Mouse (Mus musculus) limb, embryonic 15.5 days (tissue): ENCODE measurements around the gene Gm21992. TPM values are rescaled to one million over a fixed set of nuclear protein-coding genes. Genes with fewer than 3 reads are reported as not detected.
A peak's percentile ranks its signal among the peaks of the same experiment; 100 is the strongest.
"Not testable (repeated sequence)": the region's sequence is repeated elsewhere in the genome, so short reads cannot be mapped to it uniquely, and the experiment has no call there.

ENCODE experiments used
- ATAC-seq: fragments of 200-750 bp; cut with Nextera tagmentation; 2 replicates; pipeline ENCODE4 v1.8.0; 2017; ENCODE audit warnings: low read depth, moderate TSS enrichment; ENCODE audit not compliant: insufficient number of reproducible peaks, low FRiP score, low TSS enrichment
- H3K27ac ChIP-seq: fragments of 300-500 bp; sonication (generic); 2 replicates; pipeline ENCODE4 v1.5.1; 2015; ENCODE audit warnings: moderate library complexity, mild to moderate bottlenecking, inconsistent platforms
- H3K27me3 ChIP-seq: fragments of 300-500 bp; sonication (generic); 2 replicates; pipeline ENCODE4 v1.6.1; 2015; ENCODE audit warnings: inconsistent platforms
- H3K36me3 ChIP-seq: fragments of 300-500 bp; sonication (generic); 2 replicates; pipeline ENCODE4 v1.6.1; 2015; ENCODE audit warnings: inconsistent platforms
- H3K4me1 ChIP-seq: fragments of 300-500 bp; sonication (generic); 2 replicates; pipeline ENCODE4 v1.6.1; 2015; ENCODE audit warnings: inconsistent platforms
- H3K4me2 ChIP-seq: fragments of 300-500 bp; sonication (generic); 2 replicates; pipeline ENCODE4 v1.6.1; 2015; ENCODE audit warnings: mild to moderate bottlenecking, inconsistent platforms
- H3K4me3 ChIP-seq: fragments of 300-500 bp; sonication (generic); 2 replicates; pipeline ENCODE4 v1.5.1; 2015; ENCODE audit warnings: mild to moderate bottlenecking, inconsistent platforms
- H3K9ac ChIP-seq: fragments of 300-500 bp; sonication (generic); 2 replicates; pipeline ENCODE4 v1.6.1; 2015; ENCODE audit warnings: inconsistent platforms
- H3K9me3 ChIP-seq: fragments of 300-500 bp; sonication (generic); 2 replicates; pipeline ENCODE4 v1.6.1; 2016; ENCODE audit warnings: inconsistent platforms
- WGBS: fragments of 180-500 bp; shearing (Covaris S2); methylation state at CpG from one replicate; pipeline ENCODE4 v1.1.7; 2015; 5-methylcytosine and 5-hydroxymethylcytosine counted together
- polyA plus RNA-seq: library from polyadenylated mRNA; unstranded; fragments of >200 nt; fragmentation: Nextera tagmentation; extraction: Ambion mirVana; gene quantifications from 2 replicates; pipeline ENCODE4 v1.2.1, GENCODE M21; 2015

The Gm21992 gene
- polyA plus RNA-seq, 1 experiment from 2014 or later, result 31.5 TPM

DNA sequence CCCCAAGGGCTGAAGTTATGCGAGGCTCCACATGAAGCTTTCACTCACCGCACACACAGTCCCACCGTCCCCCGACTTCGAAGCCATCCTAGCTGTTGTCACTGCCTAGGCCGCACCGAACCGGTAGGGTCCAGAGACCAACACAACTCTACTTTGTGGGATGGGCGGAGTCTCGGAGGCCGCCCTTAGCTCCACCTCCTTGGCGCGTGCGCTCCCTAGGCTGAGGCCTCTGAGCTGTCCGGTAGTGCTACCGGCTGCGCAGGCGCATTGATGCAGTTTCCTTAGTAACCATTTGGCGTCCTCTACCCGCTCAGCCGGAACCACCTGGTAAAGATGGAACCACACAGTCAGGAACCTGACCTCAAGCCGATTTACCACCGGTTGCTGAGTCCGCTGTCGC lies 27.7 kb upstream of the Gm21992 start, which contains the start of the genes Ccs and Ccdc87:
Ccs (minus strand) TSS at position 184 of the 400 bp plus-strand sequence.
Ccdc87 (plus strand) TSS at position 218 of the 400 bp plus-strand sequence.
- H3K9ac ChIP-seq, result peak within 1 kb of the TSS; percentile 66
- H3K27me3 ChIP-seq, result peaks cover 28% of the 10 kb centered on the region
- no peaks in the 10 kb centered on the region for H3K9me3 ChIP-seq
- H3K27ac ChIP-seq, result 0 out of 2 replicates have a peak within 1 kb of the TSS, but pooled peaks have one; percentile 3
- under 1% methylated on average over 25 of the region's 25 CpGs for WGBS
- peak; percentile 95 for ATAC-seq
- H3K36me3 ChIP-seq, result no peaks in the 10 kb centered on the region
- peak within 1 kb of the TSS; percentile 97 for H3K4me2 ChIP-seq
- H3K4me1 ChIP-seq, result peaks cover 16% of the 10 kb centered on the region
- H3K4me3 ChIP-seq, result peak within 1 kb of the TSS; percentile 63

DNA sequence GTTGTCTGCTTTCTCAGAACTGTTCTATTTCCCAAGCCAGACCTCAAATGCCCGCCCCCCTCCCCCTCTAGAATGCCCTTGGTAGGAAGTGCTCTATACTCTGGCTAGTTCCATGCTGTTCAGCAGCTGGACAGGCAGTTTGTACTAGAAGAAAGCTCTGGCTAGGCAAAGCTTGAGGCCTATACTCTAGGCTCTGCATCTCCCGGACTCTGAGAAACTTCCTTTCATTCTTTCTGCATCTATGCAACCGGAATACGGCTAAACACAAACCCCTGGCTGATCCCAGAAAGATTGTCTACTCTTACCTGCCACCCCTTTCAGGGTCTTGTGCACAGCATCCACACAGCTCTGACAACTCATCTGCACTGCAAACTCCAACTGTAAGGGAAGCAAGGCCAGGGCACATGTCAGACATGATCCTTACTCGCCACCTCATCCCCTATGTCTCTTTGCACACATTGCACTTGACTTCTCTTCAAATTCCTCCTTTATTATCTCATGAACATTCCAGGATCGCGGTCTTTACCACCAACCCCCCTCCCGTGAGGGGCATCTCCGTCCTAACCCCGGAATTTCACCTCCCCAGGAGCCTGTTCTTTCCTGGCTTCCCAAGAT lies 27.2 kb upstream of the Gm21992 start:
- peak overlapping the region; percentile 97 for H3K4me2 ChIP-seq
- peaks cover 16% of the 10 kb centered on the region for H3K4me1 ChIP-seq
- H3K36me3 ChIP-seq, result no peaks in the 10 kb centered on the region
- peak overlapping the region; percentile 66 for H3K9ac ChIP-seq
- H3K27ac ChIP-seq, result 0 out of 2 replicates have a peak overlapping the region, but pooled peaks have one; percentile 3
- ATAC-seq, result no peak
- 31% methylated on average over 10 of the region's 10 CpGs for WGBS
- H3K9me3 ChIP-seq, result no peaks in the 10 kb centered on the region
- peaks cover 28% of the 10 kb centered on the region for H3K27me3 ChIP-seq
- H3K4me3 ChIP-seq, result peak overlapping the region; percentile 63

DNA sequence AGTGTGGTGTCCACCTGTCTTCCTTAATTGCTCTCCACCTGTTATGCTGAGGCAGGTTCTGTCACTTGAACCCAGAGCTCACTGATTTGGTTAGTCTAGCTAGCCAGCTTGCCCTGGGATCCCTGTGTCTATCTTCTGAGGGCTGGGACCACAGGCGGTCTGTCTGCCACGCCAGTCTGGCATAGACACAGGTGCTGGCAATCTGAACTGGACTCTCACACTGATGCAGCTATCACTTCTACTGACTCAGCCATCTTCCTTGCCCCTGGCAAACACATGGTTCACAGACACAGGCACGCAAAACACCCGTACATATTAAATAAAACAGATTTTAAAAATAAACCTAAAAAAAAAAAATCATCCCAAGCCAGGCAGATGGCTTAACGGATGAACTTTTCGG lies 25.6 kb upstream of the Gm21992 start:
- Histone ChIP-seq H3K9me3 (no peaks in the 10 kb centered on the region), H3K36me3 (peaks cover 7% of the 10 kb centered on the region; the same call in 1 of the 2 replicates), H3K4me3 (no peak overlapping the region), H3K27me3 (peaks cover 25% of the 10 kb centered on the region), H3K27ac (no peak overlapping the region), H3K4me1 (peaks cover 16% of the 10 kb centered on the region), H3K4me2 (no peak overlapping the region), H3K9ac (no peak overlapping the region)
- 95% methylated on average over 6 of the region's 6 CpGs for WGBS
- ATAC-seq, result no peak

DNA sequence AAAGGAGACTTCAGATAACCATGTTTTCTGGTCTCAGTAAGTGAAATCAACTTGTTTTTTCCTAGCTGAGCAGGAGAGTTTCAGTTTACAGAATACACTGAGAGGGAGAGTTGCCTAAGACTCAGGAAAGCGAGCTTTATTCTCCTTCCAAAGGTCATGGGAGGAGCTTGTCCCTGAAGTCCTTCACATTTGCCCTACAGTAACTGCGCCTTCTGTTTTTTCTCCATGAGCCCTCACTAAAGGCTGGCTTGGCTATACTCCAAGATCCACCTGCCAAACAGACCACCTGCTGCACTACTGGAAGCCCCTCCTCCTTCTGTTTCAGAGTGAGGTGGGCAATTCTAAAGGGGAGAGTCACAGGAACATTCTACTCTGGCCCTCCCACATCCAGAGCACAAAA lies 24.7 kb upstream of the Gm21992 start:
- no peak overlapping the region for H3K4me2 ChIP-seq
- WGBS, result 73% methylated on average over 2 of the region's 2 CpGs
- H3K4me1 ChIP-seq, result peaks cover 16% of the 10 kb centered on the region
- peaks cover 7% of the 10 kb centered on the region; the same call in 1 of the 2 replicates for H3K36me3 ChIP-seq
- no peak for ATAC-seq
- no peaks in the 10 kb centered on the region for H3K9me3 ChIP-seq
- H3K27me3 ChIP-seq, result peaks cover 15% of the 10 kb centered on the region
- H3K27ac ChIP-seq, result no peak overlapping the region
- H3K9ac ChIP-seq, result no peak overlapping the region
- H3K4me3 ChIP-seq, result no peak overlapping the region

DNA sequence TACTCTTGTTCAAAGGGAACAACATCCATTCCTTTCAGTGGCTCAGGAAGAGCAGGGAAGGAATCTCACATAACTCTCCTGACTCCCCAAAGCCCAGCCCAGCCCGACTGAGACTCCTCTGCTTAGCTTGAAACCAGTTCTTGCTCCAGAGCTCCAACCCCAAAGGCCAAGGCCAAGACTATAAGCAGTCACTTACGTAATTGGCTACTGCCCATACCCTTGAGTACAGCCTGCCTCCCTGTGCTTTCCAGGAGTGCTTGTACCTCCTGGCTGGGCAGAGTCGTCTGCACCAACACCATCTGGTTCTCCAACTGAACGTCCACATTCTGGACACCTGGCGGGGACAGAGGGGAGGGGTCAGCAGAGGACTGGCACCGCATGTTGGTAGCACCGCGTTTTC lies 22.6 kb upstream of the Gm21992 start:
- Histone ChIP-seq H3K36me3 (peaks cover 16% of the 10 kb centered on the region; the same call in 1 of the 2 replicates), H3K9me3 (no peaks in the 10 kb centered on the region), H3K4me2 (no peak overlapping the region), H3K4me3 (no peak overlapping the region), H3K9ac (no peak overlapping the region), H3K4me1 (peaks cover 9% of the 10 kb centered on the region), H3K27me3 (no peaks in the 10 kb centered on the region), H3K27ac (no peak overlapping the region)
- 79% methylated on average over 8 of the region's 8 CpGs for WGBS
- ATAC-seq, result no peak

DNA sequence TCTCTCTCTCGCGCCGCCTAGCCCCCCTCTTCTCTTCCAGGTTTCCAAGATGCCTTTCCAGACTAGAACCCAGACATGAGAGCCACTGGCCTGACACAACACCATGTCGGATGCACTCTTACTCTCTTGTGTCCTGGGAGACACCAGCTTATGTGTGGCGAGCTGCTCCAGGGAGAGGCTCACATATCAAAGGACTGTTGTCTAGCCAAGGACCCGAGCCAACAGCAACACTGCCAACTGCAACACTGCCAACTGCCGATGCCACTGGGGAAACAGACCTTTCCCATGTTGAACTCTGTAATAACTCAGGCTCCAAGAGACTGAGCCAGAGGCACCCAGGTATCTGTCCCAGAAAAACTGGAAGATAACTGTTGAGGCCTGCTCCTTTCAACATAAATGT lies 17.7 kb upstream of the Gm21992 start:
- no peak overlapping the region for H3K4me2 ChIP-seq
- peaks cover 34% of the 10 kb centered on the region for H3K36me3 ChIP-seq
- no peak overlapping the region for H3K9ac ChIP-seq
- no peaks in the 10 kb centered on the region for H3K9me3 ChIP-seq
- no peak for ATAC-seq
- H3K27me3 ChIP-seq, result no peaks in the 10 kb centered on the region
- H3K4me3 ChIP-seq, result no peak overlapping the region
- H3K4me1 ChIP-seq, result no peaks in the 10 kb centered on the region
- H3K27ac ChIP-seq, result no peak overlapping the region
- WGBS, result 55% methylated on average over 7 of the region's 7 CpGs

DNA sequence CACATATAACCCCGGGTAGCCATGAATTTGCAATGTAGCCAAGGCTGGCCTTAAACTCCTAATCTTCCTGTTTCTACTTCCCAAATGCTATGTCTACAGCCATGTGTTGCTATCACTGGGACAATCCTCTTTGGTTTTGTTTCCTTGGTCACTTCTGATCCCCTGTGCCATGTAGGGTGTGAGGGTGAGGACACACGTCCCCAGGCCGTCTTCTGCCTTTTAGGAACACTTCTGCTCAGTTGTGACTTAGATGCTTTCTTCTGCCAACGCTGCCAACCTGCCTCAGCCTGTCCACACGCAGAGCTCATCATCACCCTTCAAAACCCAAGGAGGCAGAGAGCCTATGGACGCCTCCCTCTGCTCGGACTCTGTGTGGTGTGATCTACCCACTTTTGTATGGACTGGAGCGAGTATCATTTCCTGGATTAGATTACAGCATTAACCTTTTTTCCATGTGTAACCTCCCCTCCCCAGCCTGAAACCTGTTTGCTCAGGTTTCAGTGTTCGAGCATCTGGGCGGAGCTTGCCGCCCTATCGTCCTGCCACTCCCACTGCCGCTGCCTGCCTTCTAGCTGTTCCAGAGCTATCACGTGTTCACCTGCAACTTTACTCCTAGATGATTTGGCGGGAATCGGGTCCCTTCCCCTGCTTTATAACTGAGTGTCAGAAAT lies 17.2 kb upstream of the Gm21992 start:
- Histone ChIP-seq H3K27me3 (no peaks in the 10 kb centered on the region), H3K4me1 (no peaks in the 10 kb centered on the region), H3K4me2 (no peak overlapping the region), H3K27ac (no peak overlapping the region), H3K9me3 (no peaks in the 10 kb centered on the region), H3K4me3 (no peak overlapping the region), H3K9ac (no peak overlapping the region), H3K36me3 (peaks cover 36% of the 10 kb centered on the region)
- no peak for ATAC-seq
- WGBS, result 48% methylated on average over 16 of the region's 16 CpGs

DNA sequence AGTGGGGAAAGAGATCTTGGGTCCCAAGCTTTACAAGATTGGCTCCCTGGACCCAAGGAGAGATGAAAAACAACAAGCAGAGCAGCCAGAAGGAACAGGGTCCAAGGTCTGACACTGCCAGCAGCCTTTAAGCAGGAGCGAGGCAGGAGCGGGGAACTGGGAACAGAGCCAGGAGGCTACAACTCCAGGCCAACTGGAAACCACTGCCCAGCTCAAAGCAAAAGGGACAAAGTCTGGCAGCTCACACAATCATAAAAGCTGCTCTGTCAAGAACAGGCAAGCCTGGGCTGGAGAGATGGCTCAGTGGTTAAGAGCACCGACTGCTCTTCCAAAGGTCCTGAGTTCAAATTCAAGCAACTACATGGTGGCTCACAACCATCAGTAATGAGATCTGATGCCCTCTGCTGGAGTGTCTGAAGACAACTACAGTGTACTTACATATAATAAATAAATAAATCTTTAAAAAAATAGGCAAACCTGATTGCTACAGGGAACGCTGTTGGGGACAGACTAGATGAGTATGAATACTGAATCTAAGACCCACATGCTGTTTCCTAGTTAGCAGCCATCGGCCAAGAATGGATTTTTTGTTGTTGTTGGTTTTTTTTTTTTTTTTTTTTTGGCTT lies 9.4 kb upstream of the Gm21992 start:
- no peak overlapping the region for H3K4me2 ChIP-seq
- no peak overlapping the region for H3K27ac ChIP-seq
- no peaks in the 10 kb centered on the region for H3K27me3 ChIP-seq
- no peak overlapping the region for H3K9ac ChIP-seq
- H3K36me3 ChIP-seq, result peaks cover 18% of the 10 kb centered on the region
- no peaks in the 10 kb centered on the region for H3K9me3 ChIP-seq
- peaks cover 3% of the 10 kb centered on the region; the same call in 1 of the 2 replicates for H3K4me1 ChIP-seq
- 59% methylated on average over 5 of the region's 5 CpGs for WGBS
- ATAC-seq, result peak; percentile 71; the same call in 1 of the 2 replicates
- H3K4me3 ChIP-seq, result no peak overlapping the region

DNA sequence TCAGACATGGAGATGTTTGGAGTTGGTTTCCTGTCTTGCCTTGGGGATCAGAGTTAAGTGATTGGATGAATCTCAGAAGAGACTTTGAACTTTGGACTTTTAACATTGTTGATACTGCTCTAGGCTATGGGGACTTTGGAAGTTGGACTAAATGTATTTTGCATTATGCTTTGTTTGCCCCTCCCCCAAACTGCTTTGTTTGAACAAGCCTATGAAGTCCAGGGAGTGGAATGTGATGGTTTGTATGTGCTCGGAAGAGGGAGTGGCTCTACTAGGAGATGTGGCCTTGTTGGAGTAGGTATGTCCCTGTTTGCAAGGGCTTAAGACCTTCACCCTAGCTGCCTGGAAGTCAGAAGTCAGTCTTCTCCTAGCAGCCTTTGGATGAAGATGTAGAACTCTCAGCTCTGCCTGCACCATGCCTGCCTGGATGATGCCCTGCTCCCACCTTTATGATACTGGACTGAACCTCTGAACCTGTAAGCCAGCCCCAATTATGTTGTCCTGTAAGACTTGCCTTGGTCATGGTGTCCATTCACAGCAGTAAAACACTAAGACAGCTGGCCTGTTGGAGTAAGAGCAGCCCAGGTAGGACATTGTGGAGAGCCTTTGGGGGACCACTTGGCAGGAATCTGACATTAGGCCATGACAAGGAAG lies 5.9 kb upstream of the Gm21992 start:
- Histone ChIP-seq H3K9ac (no peak overlapping the region), H3K4me3 (no peak overlapping the region), H3K27ac (no peak overlapping the region), H3K4me2 (no peak overlapping the region), H3K9me3 (no peaks in the 10 kb centered on the region), H3K36me3 (no peaks in the 10 kb centered on the region), H3K4me1 (peaks cover 3% of the 10 kb centered on the region; the same call in 1 of the 2 replicates), H3K27me3 (no peaks in the 10 kb centered on the region)
- ATAC-seq, result no peak
- 52% methylated on average over 1 of the region's 1 CpGs for WGBS

DNA sequence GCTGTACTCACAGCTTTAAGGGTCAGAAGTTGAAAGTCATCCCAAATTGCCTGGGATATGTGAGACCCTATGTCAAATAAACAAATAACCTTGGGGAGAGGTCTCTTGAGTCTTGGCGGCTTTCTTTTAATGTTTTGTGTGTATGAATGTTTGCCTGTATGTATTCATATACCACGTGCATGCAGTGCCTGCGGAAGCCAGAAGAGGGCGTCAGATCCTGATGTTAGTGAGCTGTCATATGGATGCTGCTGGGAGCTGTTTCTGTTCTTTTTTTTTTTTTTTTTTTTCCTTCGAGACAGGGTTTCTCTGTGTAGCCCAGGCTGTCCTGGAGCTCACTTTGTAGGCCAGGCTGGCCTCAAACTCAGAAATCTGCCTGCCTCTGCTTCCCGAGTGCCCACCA lies 1.6 kb upstream of the Gm21992 start:
- H3K27me3 ChIP-seq, result no peaks in the 10 kb centered on the region
- no peak overlapping the region for H3K4me2 ChIP-seq
- peaks cover 20% of the 10 kb centered on the region for H3K4me1 ChIP-seq
- no peak overlapping the region for H3K9ac ChIP-seq
- 83% methylated on average over 5 of the region's 6 CpGs for WGBS
- H3K9me3 ChIP-seq, result no peaks in the 10 kb centered on the region
- ATAC-seq, result no peak
- H3K27ac ChIP-seq, result no peak overlapping the region
- H3K4me3 ChIP-seq, result no peak overlapping the region
- no peaks in the 10 kb centered on the region for H3K36me3 ChIP-seq

DNA sequence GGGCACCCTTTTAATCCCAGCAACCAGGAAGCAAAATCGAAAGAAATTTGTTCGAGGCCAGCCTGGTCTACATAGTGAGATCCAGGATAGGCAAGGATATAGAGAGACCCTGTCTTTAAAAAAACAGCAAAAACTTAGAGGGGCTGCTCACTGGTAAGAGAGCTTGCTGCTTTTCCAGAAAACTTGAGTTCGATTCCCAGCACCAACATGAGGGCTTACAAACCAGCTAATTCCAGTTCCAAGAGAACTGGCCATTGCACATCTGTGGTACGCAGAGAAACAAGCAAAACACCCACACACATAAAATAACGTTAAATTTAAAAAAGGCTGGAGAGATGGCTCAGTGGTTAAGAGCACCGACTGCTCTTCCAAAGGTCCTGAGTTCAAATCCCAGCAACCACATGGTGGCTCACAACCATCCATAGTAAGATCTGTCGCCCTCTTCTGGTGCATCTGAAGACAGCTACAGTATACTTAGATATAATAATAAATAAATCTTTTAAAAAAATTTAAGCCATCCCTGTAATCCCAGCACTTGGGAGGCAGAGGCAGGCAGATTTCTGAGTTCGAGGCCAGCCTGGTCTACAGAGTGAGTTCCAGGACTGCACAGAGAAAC lies 1.0 kb upstream of the Gm21992 start:
- WGBS, result 76% methylated on average over 8 of the region's 8 CpGs
- H3K9me3 ChIP-seq, H3K27me3 ChIP-seq, ATAC-seq, H3K36me3 ChIP-seq, H3K9ac ChIP-seq: not testable (repeated sequence)
- peaks cover 22% of the 10 kb centered on the region for H3K4me1 ChIP-seq
- H3K4me2 ChIP-seq, result peak overlapping the region; percentile 80
- peak overlapping the region; percentile 97 for H3K27ac ChIP-seq
- H3K4me3 ChIP-seq, result peak overlapping the region; percentile 87
